Mouse (Mus musculus) lung, postnatal 36 days (tissue): ENCODE data around the gene Tmem127.
A peak's percentile ranks its signal among the peaks of the same experiment; 100 is the strongest.
"Not testable (repeated sequence)": the region's sequence is repeated elsewhere in the genome, so short reads cannot be mapped to it uniquely, and the experiment has no call there.

ENCODE experiments used
- DNase-seq: peaks from one replicate; pipeline ENCODE4 v3.0.0; 2022; ENCODE audit warnings: mixed read lengths

Gene Tmem127

DNA sequence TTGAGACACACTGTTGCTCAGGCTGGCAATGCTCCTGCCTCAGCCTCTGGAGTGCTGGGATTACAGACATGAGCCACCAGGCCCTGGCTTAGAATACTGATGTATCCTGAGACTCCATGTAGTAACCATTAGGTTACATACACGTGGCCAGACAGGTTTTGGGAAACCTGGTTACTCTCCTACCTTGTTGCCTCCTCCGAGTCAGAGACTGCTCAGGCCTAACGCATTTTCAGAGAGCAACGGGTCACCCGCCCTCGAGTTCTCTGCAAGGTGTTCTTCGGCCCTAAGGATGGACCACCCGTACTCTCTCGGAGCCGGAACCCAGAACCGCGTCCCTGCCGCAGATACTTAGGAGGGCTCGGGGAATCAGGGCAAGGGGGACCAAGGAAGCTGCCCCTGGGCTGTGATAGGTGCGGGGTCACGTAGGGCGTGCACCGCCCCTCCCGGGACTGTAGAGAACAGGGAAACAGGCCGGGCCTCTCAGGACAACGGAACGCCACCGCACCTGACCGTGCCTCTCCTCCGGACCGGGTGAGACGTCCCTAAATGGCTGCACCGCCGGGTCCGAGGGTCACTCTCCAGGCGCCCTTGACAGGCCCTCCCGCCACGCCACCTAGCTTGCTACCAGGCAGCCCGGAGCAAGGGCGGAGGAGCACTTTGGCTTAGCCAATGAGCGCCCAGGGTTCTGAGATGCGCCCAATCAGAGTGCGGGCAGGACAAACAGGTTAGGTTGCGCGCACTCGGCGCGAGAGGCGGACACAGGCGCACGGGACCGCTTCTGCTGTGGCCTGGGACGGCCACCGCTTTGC, 22.0 kb downstream of the Tmem127 start, which contains the start of gene Stard7:
Gene Stard7, plus strand, starts transcription at position 728 of the 809 bp plus-strand sequence.
- DNase-seq, result peak; percentile 98

DNA sequence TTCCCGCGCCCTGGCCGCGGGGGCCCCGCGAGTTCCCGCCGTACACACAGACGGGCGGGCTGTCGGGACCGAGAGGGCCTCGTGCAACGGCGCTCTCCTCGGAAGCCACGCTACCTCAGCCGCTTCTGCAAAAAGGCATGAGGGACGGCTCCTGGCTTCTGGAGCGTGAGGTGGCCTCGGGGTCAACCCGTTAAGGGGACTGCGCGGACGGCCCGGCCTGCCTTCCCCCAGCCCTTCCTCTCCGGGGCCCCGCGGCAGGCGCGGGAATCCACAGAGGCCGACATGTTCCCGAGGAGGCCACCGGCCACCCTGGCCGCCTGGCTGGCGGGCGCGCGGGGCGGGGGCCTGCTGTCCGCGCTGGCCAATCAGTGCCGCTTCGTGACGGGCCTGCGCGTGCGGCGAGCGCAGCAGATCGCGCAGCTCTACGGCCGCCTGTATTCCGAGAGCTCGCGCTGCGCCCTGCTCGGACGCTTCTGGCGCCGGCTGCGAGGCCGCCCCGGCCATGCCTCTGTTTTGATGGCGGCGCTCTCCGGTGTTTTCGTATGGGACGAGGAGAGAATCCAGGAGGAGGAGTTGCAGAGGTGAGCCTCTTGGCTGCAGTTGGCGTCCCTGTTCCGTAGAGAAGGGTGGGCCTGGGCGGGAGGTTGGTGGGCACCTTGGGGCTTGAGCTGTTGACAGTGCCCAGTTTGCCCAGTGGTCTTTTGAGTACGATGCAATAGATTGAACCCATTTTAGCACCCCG, 22.8 kb downstream of the Tmem127 start:
- peak; percentile 89 for DNase-seq

DNA sequence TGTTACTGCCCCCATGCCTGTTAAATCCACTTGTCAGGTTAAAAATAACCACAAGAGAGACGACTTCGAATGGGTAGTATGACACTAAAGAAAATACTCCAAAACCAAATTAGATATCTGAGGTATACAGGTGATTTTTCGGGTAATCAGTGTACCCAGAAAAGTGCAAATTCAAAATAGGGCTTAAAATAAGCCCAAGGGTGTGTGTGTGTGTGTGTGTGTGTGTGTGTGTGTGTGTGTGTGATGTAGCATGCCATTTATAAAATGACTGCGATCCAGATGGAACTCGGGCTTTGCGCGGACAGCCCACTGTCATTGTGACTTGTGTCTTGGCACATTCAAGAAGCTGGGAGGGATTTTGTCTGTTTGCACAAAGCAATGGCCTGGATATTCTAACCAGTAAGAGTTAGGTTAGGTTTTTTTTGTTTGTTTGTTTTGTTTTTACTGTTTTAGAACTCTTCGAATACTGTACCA, 23.4 kb downstream of the Tmem127 start:
- DNase-seq, result peak; percentile 40

- not testable (repeated sequence) for DNase-seq
Measured at GRCm38 (mm10) chr2:127272049-127272448, 24.3 kb downstream of the Tmem127 start.

DNA sequence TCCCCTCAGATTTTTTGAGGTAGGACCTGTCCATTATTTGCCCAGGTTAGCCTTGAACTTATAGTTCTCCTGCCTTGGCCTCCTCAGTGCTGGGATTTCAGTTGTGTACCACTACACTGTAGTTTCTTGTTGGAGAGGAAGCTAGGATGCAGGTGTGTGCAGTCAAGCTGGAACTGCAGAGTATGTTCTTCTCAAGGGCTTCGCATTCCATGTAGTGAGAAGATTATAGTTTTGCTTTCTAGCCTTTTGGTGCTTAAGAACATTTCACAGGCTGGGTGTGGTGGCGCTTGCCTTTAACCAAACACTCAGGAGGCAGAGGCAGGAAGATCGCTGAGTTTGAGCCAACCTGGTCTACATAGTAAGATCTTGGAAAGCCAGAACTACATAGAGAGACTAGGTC, 25.1 kb downstream of the Tmem127 start:
- DNase-seq, result no peak

GRCm38 (mm10) chr2:127274590-127274989, 26.9 kb downstream of the Tmem127 start:
- DNase-seq, result no peak

DNA sequence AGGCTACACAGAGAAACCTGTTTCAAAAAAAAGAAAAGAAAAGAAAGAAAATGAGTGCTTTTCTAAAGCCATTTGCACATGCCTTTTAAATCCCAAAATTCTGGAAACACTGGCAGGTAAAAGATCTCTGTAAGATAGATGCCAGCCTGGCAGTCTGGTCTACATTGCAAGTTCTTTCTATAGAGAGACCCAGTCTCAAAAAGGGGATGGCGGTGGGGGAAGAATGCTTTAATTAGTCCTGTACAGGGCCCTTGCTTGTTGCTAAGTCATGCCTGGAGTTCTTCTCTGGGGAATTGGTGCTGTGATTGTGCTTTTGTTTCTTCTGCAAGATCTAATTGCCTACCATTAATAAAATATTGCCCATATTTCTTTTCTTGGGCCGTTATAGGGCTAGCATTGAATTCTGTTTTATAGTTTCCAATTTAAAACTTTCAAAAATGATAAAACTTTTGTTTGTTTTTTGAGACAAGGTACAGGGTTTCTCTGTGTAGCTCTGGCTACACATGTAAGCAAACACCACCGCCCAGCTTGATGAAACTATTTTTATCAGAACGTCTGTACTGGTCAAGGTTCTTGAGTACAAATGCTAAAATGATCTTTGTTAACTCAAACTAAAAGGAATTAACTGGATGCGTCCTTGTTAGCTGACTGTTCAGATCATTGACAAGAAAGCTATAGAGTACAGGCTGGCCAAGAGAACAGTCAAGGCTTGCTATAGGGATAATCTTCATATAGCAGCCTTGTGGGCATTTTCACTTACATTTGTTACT, 28.0 kb downstream of the Tmem127 start:
- no peak for DNase-seq

DNA sequence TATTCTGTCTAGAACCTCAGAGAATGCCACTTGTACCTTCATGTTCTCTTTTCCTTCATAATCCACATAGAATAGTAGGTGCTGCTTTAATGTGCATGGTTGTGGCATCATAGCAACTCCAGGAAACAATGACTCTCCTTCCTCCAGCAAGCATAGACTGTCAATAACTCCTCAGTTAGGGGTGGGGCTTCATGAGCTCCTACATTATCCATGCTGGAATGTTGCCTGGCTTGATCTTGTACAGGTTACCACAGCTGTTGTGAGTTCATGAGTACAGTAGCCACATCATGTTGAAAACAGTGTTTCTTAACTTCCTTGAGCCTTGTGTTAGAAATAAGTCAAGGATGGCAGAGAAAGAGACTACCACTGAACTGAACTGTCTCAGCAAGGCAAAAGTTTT, 30.5 kb downstream of the Tmem127 start:
- DNase-seq, result peak; percentile 34

GRCm38 (mm10) chr2:127292250-127292649, 44.5 kb downstream of the Tmem127 start:
- DNase-seq, result no peak

DNA sequence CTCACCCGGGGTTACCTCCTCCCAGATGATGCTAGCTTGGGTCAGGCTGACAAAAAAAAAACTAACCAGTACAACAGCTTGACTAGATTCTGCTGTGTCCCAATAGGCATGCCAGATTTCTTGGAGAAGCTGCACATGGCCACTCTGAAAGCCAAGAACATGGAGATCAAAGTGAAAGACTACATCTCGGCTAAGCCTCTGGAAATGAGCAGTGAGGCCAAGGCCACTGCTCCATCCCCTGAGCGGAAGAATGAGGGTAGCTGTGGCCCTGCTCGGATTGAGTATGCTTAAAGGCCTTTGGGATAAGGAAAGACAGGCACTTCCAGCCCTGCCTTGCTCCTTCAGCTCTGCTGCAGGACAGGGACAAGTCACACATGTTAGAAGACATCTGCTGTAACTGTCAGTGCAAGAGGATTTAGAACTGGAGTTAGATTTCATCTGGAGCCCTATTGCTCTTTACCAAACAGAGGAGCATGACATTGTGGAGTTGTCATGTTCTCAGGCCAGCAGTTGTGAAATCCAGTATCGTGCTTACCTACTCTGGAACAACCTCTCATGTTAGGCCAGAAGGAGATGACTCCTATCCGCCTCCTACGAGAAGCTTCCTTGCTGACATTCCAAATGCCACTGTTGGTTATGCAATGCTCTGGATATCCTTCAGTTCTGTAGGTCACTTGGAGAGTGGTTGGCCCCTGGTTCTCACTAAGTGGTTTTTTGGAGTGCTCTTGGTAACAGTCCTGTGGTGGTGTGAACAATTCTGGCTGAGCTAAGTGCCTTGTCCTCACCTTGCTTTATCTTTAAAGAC, 49.5 kb downstream of the Tmem127 start:
- DNase-seq, result peak; percentile 57

- no peak for DNase-seq
Measured at GRCm38 (mm10) chr2:127298056-127298455, 50.3 kb downstream of the Tmem127 start.

- no peak for DNase-seq
Measured at GRCm38 (mm10) chr2:127300701-127301100, 53.0 kb downstream of the Tmem127 start.

DNA sequence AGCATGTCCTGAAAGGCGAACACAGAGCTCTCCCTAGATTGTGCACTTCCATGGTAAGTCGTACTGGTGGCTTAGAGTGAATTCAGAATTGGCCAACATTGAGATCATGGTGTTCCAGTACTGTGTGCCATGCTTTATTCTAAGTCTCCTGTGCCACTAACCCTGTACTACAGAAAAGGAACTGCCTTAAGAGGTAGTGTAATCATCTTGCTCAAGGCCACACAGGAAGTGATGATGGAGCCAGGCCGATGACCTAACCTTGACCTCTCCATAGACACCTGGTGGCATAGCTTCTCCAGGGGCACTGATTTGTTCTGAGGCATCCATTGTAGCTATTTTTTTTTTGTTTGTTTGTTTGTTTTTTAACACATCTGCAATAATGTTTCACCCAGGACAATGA, 54.2 kb downstream of the Tmem127 start:
- DNase-seq, result no peak

GRCm38 (mm10) chr2:127304192-127304591, 56.5 kb downstream of the Tmem127 start:
- not testable (repeated sequence) for DNase-seq

DNA sequence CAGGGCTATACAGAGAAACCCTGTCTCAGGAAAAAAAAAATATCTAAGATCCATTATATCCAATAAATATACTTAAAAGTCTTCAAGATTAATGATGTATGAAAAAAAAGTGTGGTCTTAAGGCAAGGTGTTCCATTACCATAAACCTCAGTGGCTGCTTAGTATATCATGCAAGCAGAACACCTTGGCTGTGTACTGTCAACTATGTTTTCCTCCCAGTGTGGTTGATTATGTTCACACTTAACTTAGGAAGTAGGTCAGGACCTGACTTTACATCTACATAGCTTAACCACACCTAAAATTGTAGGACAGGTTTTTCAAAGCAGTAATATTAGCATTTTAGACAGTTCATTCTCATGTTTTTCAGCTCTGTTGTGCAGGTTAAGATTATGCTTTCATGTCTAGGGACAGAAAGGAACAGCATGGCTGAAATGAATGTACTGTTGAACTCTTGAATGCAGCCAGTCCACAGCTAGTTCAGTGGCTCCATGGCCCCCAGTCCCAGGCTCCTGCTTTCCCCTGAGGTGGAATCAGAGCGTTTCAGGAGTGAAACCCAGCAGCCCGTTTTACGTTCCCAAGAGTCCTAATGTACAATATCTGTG, 57.0 kb downstream of the Tmem127 start:
- DNase-seq, result no peak

DNA sequence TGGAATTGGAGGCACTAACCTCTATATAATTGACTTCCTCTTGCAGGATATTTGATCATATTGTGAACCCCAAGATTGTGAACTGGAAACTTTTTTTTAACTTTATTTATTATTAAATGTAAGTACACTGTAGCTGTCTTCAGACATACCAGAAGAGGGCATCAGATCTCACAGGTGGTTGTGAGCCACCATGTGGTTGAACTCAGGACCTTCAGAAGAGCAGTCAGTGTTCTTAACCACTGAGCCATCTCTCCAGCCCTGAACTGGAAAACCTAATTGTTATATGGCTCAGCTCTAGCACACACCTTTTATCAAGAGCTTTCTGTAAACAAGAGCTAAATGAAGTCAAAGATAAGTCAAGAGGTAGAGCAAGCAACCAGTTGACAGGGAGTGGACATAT, 58.4 kb downstream of the Tmem127 start:
- no peak for DNase-seq

- DNase-seq, result no peak
Measured at GRCm38 (mm10) chr2:127307179-127307578, 59.5 kb downstream of the Tmem127 start.

DNA sequence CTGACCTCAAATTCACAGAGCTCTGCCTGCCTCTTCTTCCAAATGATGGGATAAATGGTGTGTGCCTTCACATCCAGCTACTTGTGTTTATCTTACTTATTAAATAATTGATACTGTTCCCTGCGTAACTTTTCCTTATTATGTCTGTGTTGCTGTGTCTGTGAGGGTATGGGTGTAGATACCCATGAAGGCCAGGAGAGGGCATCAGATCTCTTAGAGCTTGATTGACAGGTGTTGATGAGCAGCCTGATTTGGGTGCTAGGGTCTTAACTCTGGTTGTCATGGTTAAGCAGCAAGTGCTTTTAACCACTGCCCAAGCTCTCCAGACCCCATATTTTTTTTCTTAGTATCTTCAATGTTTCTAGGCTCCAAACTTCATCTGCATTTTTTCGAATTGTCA, 61.0 kb downstream of the Tmem127 start:
- DNase-seq, result peak; percentile 21

GRCm38 (mm10) chr2:127310246-127310645, 62.5 kb downstream of the Tmem127 start:
- no peak for DNase-seq

DNA sequence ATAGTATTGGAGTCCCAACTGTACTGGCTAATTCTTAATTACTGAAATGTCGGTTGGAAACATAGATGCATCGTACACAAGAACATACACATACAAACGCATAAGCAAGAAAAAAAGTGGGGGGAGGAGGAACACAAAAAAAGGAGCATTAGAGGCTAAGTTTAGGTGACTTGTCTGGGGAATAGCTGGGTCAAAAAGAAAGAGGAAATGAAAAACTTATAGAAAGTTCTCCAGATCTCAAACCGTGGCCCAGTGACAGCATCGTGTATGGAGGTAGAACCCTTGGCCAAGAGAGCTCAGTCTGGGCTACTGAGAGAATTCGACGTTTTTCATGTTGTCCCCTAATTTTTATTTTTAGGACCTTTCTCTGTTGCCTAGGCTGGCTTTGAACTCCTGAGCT, 63.0 kb downstream of the Tmem127 start:
- no peak for DNase-seq
